Mouse (Mus musculus): Measurements from ENCODE around the gene Smarce1.

DNA sequence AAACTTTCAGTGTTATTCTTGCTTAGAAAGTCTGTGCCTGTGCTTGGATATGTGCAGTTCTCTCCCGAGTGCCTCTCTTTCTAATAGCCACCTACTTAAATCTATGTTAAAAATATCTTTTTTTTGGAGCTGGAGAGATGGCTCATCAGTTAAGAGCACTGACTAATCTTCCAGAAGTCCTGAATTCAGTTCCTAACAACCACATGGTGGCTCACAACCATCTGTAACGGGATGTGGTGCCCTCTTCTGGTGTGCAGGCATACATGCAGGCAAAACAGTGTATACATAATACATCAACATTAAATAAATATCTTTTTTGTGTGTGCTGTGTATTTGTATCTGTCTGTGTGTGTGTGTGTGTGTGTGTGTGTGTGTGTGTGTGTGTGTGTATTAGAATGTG, 23.1 kb upstream of the Smarce1 start:
- no peak for TF ChIP-seq ZC3H11A (IDR thresholded peaks at IDR 0.05; ENCODE audit: borderline replicate concordance, low read depth, low read length)
- no peak for TF ChIP-seq HCFC1 (IDR thresholded peaks at IDR 0.05; ENCODE audit: borderline replicate concordance, insufficient read depth, low read length)
- no peak for TF ChIP-seq ZNF384 (IDR thresholded peaks at IDR 0.05; ENCODE audit: low read depth, low read length)
- no peak for TF ChIP-seq CHD2 (IDR thresholded peaks at IDR 0.05; ENCODE audit: low read depth, low read length)

All from ES-E14 (cell line).